Mouse (Mus musculus): ENCODE results near the gene Hipk1. TPM values are rescaled to one million over a fixed set of nuclear protein-coding genes. Genes with fewer than 3 reads are reported as not detected.
"Not testable (repeated sequence)": the region's sequence is repeated elsewhere in the genome, so short reads cannot be mapped to it uniquely, and the experiment has no call there.

The Hipk1 gene
- polyA plus RNA-seq (2016; fragmentation: Nextera tagmentation; extraction: Ambion mirVana), result 8.2 and 9.5 TPM in 2 replicates

GRCm38 (mm10) chr3:103791230-103792110 is at the start of gene Hipk1:
Gene Hipk1 (minus strand): TSS chr3:103791563.
- H3K9me3 ChIP-seq, result no peaks in the 10 kb centered on the region
- H3K27me3 ChIP-seq (ENCODE audit: insufficient read depth, poor library complexity, severe bottlenecking), result no peaks in the 10 kb centered on the region
- peaks cover 8% of the 10 kb centered on the region for H3K4me1 ChIP-seq
- H3K27ac ChIP-seq, result peak within 1 kb of the TSS; percentile 99
- WGBS, result 10% methylated on average over 49 of the region's 49 CpGs
- peak; percentile 97 for DNase-seq (ENCODE audit: low spot score)
- no peaks in the 10 kb centered on the region for H3K36me3 ChIP-seq
- H3K4me3 ChIP-seq, result peak within 1 kb of the TSS; percentile 99

DNA sequence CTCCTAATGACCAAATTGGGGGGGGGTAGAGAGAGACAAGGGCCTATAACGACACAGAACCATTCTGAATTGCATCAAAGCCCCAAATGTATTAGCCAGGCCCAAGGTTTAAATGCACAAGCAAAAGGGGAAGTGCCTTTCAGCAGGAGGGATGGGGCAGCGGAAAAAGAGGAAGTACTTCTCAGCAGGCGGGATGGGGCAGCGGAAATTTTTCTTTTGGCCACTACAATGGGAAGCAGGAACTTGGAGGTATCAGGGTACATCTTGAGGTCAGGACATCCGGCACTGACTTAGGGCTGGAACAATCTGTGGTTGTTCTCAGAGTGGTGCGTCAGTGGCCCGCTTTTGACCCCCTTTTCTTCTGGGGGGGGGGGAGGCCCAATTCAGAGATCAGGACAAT is 49.6 kb upstream of the Hipk1 start:
- WGBS, result 90% methylated on average over 7 of the region's 7 CpGs
- not testable (repeated sequence) for H3K27me3 ChIP-seq (ENCODE audit: insufficient read depth, poor library complexity, severe bottlenecking); H3K9me3 ChIP-seq; H3K36me3 ChIP-seq; H3K4me3 ChIP-seq; H3K4me1 ChIP-seq; H3K27ac ChIP-seq; DNase-seq (ENCODE audit: low spot score)

- not testable (repeated sequence) for H3K36me3 ChIP-seq; H3K4me1 ChIP-seq; H3K4me3 ChIP-seq; DNase-seq (ENCODE audit: low spot score); H3K27ac ChIP-seq; H3K27me3 ChIP-seq (ENCODE audit: insufficient read depth, poor library complexity, severe bottlenecking); H3K9me3 ChIP-seq
- 86% methylated on average over 3 of the region's 3 CpGs for WGBS
Observed at GRCm38 (mm10) chr3:103840195-103840594, 48.8 kb upstream of the Hipk1 start.

GRCm38 (mm10) chr3:103839711-103840110 is 48.3 kb upstream of the Hipk1 start:
- WGBS, result 90% methylated on average over 6 of the region's 6 CpGs

GRCm38 (mm10) chr3:103836453-103836852 is 45.1 kb upstream of the Hipk1 start:
- H3K36me3 ChIP-seq, result no peaks in the 10 kb centered on the region
- DNase-seq (ENCODE audit: low spot score), result no peak
- H3K27ac ChIP-seq, result no peak overlapping the region
- H3K27me3 ChIP-seq (ENCODE audit: insufficient read depth, poor library complexity, severe bottlenecking), result no peaks in the 10 kb centered on the region
- no peaks in the 10 kb centered on the region for H3K9me3 ChIP-seq
- WGBS, result 92% methylated on average over 5 of the region's 5 CpGs
- no peak overlapping the region for H3K4me3 ChIP-seq
- H3K4me1 ChIP-seq, result no peaks in the 10 kb centered on the region; the same call in 1 of the 2 replicates

More at GRCm38 (mm10) chr3:103839711-103840110, 48.3 kb upstream of the Hipk1 start:
- H3K27ac ChIP-seq, result no peak overlapping the region
- no peaks in the 10 kb centered on the region for H3K27me3 ChIP-seq (ENCODE audit: insufficient read depth, poor library complexity, severe bottlenecking)
- no peak overlapping the region for H3K4me3 ChIP-seq
- no peaks in the 10 kb centered on the region for H3K9me3 ChIP-seq
- no peaks in the 10 kb centered on the region for H3K36me3 ChIP-seq
- H3K4me1 ChIP-seq, result no peaks in the 10 kb centered on the region
- DNase-seq (ENCODE audit: low spot score), result no peak

GRCm38 (mm10) chr3:103835951-103836310 is 44.6 kb upstream of the Hipk1 start:
- H3K4me3 ChIP-seq, result no peak overlapping the region
- H3K27me3 ChIP-seq (ENCODE audit: insufficient read depth, poor library complexity, severe bottlenecking), result no peaks in the 10 kb centered on the region
- H3K9me3 ChIP-seq, result no peaks in the 10 kb centered on the region
- H3K27ac ChIP-seq, result no peak overlapping the region
- H3K4me1 ChIP-seq, result no peaks in the 10 kb centered on the region; the same call in 1 of the 2 replicates
- H3K36me3 ChIP-seq, result no peaks in the 10 kb centered on the region
- DNase-seq (ENCODE audit: low spot score), result no peak
- WGBS, result 79% methylated on average over 10 of the region's 10 CpGs

DNA sequence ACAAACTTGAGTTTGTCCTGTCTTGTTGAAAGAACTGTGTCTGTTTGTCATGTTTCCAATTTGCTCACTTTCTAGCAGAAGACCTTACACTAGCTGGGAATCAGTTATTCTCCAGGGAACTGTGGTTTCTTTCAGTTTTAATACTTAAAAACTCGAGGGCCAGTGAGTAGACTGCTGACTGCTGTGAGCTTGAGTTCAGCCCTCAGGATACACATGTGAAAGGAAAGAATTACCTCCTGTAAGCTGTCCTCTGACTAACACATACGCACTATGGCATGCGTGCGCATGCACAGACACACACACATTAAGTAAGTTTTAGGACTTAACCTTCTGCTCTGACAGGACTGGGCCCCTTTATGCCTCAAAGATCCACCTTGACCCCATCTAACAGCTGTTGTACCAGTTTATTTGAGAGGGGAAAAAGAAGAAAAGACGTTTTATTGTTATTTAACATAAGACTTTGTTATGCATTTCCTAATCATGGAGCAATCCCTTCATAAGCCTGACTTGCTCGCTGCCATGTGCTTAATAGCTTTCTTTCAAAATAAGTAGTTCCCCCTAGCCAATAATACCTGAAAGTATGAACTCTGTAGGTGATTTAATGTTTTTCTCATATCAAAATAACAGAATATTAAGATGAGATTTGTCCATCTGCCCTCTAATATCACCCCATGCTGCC is 44.0 kb upstream of the Hipk1 start:
- WGBS, result 78% methylated on average over 6 of the region's 6 CpGs
- no peaks in the 10 kb centered on the region; the same call in 1 of the 2 replicates for H3K4me1 ChIP-seq
- H3K36me3 ChIP-seq, result no peaks in the 10 kb centered on the region
- DNase-seq (ENCODE audit: low spot score), result no peak
- H3K9me3 ChIP-seq, result no peaks in the 10 kb centered on the region
- H3K4me3 ChIP-seq, result no peak overlapping the region
- no peak overlapping the region for H3K27ac ChIP-seq
- H3K27me3 ChIP-seq (ENCODE audit: insufficient read depth, poor library complexity, severe bottlenecking), result no peaks in the 10 kb centered on the region

DNA sequence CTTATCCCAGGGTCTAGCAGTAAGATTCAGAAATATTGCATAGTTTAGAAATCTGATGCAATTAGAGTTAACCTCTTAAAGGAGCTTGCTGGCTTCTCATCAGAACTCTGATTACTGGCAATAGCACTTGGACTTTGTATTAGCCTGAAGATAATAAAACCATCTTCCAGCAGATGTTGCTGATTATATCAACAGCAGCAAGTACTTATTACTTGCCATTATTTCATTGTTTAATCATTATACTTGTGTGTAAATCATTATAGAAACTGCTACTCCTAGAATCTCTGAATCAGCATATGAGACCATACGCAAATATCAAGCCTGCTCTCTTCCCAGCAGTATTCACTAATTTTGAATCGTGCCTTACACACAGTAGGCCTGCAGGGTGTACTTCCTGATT is 42.6 kb upstream of the Hipk1 start:
- WGBS, result 93% methylated on average over 2 of the region's 2 CpGs
- Histone ChIP-seq H3K4me3 (no peak overlapping the region), H3K9me3 (no peaks in the 10 kb centered on the region), H3K4me1 (no peaks in the 10 kb centered on the region; the same call in 1 of the 2 replicates), H3K36me3 (no peaks in the 10 kb centered on the region), H3K27me3 (ENCODE audit: insufficient read depth, poor library complexity, severe bottlenecking) (no peaks in the 10 kb centered on the region), H3K27ac (no peak overlapping the region)
- DNase-seq (ENCODE audit: low spot score), result no peak

- DNase-seq (ENCODE audit: low spot score), result no peak
- Histone ChIP-seq H3K36me3 (no peaks in the 10 kb centered on the region), H3K27ac (no peak within 1 kb of the TSS; the same call in 1 of the 2 replicates)
Observed at GRCm38 (mm10) chr3:103832426-103832825, 41.1 kb upstream of the Hipk1 start, which contains the start of gene Bcl2l15. Gene Bcl2l15 (plus strand): TSS chr3:103832601.

GRCm38 (mm10) chr3:103831146-103831545 is 39.8 kb upstream of the Hipk1 start:
- H3K4me1 ChIP-seq, result no peaks in the 10 kb centered on the region; the same call in 1 of the 2 replicates
- 60% methylated on average over 7 of the region's 7 CpGs for WGBS
- H3K4me3 ChIP-seq, result no peak overlapping the region
- no peaks in the 10 kb centered on the region for H3K27me3 ChIP-seq (ENCODE audit: insufficient read depth, poor library complexity, severe bottlenecking)
- H3K27ac ChIP-seq, result no peak overlapping the region
- no peaks in the 10 kb centered on the region for H3K36me3 ChIP-seq
- DNase-seq (ENCODE audit: low spot score), result no peak
- no peaks in the 10 kb centered on the region for H3K9me3 ChIP-seq

More at GRCm38 (mm10) chr3:103832426-103832825, 41.1 kb upstream of the Hipk1 start, which contains the start of gene Bcl2l15:
- Histone ChIP-seq H3K4me1 (no peaks in the 10 kb centered on the region; the same call in 1 of the 2 replicates), H3K27me3 (ENCODE audit: insufficient read depth, poor library complexity, severe bottlenecking) (no peaks in the 10 kb centered on the region), H3K9me3 (no peaks in the 10 kb centered on the region), H3K4me3 (no peak within 1 kb of the TSS)

DNA sequence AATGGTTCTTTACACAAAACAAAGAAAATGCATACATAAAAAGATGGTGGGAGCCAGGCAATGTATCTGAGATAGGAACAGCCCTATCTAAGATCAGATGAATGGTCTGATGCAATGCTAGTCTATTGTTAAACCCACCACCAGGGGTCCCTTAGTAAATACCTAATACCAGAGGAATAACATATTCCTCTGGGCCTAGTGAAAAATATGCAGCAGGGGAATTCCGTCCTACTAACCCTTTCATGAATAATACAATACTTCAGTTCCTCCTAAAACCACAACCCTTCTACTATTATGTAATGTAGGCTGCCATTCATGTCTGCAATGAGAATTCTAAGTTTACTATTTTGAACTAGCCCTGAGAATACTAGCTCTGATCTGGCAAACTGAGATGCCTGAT is 39.3 kb upstream of the Hipk1 start:
- WGBS, result 75% methylated on average over 1 of the region's 1 CpGs
- H3K36me3 ChIP-seq; H3K27me3 ChIP-seq (ENCODE audit: insufficient read depth, poor library complexity, severe bottlenecking); H3K4me1 ChIP-seq; H3K9me3 ChIP-seq; DNase-seq (ENCODE audit: low spot score); H3K4me3 ChIP-seq; H3K27ac ChIP-seq: not testable (repeated sequence)

GRCm38 (mm10) chr3:103829036-103829435 is 37.7 kb upstream of the Hipk1 start:
- Histone ChIP-seq H3K27me3 (ENCODE audit: insufficient read depth, poor library complexity, severe bottlenecking) (no peaks in the 10 kb centered on the region), H3K4me1 (no peaks in the 10 kb centered on the region; the same call in 1 of the 2 replicates), H3K4me3 (no peak overlapping the region), H3K27ac (no peak overlapping the region), H3K36me3 (no peaks in the 10 kb centered on the region), H3K9me3 (no peaks in the 10 kb centered on the region)
- no peak for DNase-seq (ENCODE audit: low spot score)
- WGBS, result 86% methylated on average over 3 of the region's 3 CpGs

GRCm38 (mm10) chr3:103827548-103827947 is 36.2 kb upstream of the Hipk1 start:
- no peak overlapping the region for H3K4me3 ChIP-seq
- DNase-seq (ENCODE audit: low spot score), result no peak
- no peaks in the 10 kb centered on the region; the same call in 1 of the 2 replicates for H3K4me1 ChIP-seq
- peaks cover 7% of the 10 kb centered on the region; the same call in 1 of the 2 replicates for H3K36me3 ChIP-seq
- H3K27ac ChIP-seq, result no peak overlapping the region
- H3K27me3 ChIP-seq (ENCODE audit: insufficient read depth, poor library complexity, severe bottlenecking), result no peaks in the 10 kb centered on the region
- no peaks in the 10 kb centered on the region for H3K9me3 ChIP-seq
